Mouse (Mus musculus) right cerebral cortex, adult 18-20 months (tissue): Measurements from ENCODE around the gene Tmem161b.
"Not testable (repeated sequence)": the region's sequence is repeated elsewhere in the genome, so short reads cannot be mapped to it uniquely, and the experiment has no call there.

Experiments
- DNase-seq: peaks from one replicate; pipeline ENCODE4 v3.0.0; 2022; ENCODE audit warnings: mixed read lengths

The Tmem161b gene

GRCm38 (mm10) chr13:84221820-84222681, at the start of gene Tmem161b:
Gene Tmem161b (plus strand): TSS chr13:84222296.
- peak; percentile 92 for DNase-seq

GRCm38 (mm10) chr13:84185835-84186234, 36.3 kb upstream of the Tmem161b start:
- not testable (repeated sequence) for DNase-seq

GRCm38 (mm10) chr13:84192723-84193122, 29.4 kb upstream of the Tmem161b start:
- no peak for DNase-seq

- no peak for DNase-seq
These were observed 541 bp downstream of the Tmem161b start for GRCm38 (mm10) chr13:84222682-84222992.

GRCm38 (mm10) chr13:84223018-84223417, 922 bp downstream of the Tmem161b start:
- DNase-seq, result no peak

GRCm38 (mm10) chr13:84234019-84234418, 11.9 kb downstream of the Tmem161b start:
- no peak for DNase-seq

GRCm38 (mm10) chr13:84236768-84237167, 14.7 kb downstream of the Tmem161b start:
- no peak for DNase-seq

- DNase-seq, result no peak
These were observed 16.1 kb downstream of the Tmem161b start for GRCm38 (mm10) chr13:84238184-84238583.

GRCm38 (mm10) chr13:84248065-84248464, 26.0 kb downstream of the Tmem161b start:
- no peak for DNase-seq

GRCm38 (mm10) chr13:84251295-84251694, 29.2 kb downstream of the Tmem161b start:
- DNase-seq, result no peak

- no peak for DNase-seq
These were observed 33.0 kb downstream of the Tmem161b start for GRCm38 (mm10) chr13:84255047-84255446.

- DNase-seq, result not testable (repeated sequence)
These were observed 42.3 kb downstream of the Tmem161b start for GRCm38 (mm10) chr13:84264418-84264817.

GRCm38 (mm10) chr13:84276246-84276645, 54.1 kb downstream of the Tmem161b start:
- no peak for DNase-seq

- DNase-seq, result no peak
These were observed 58.3 kb downstream of the Tmem161b start for GRCm38 (mm10) chr13:84280352-84280751.

GRCm38 (mm10) chr13:84282966-84283365, 60.9 kb downstream of the Tmem161b start:
- no peak for DNase-seq

GRCm38 (mm10) chr13:84284764-84285558, 62.9 kb downstream of the Tmem161b start:
- DNase-seq, result no peak

GRCm38 (mm10) chr13:84285559-84285945, 63.5 kb downstream of the Tmem161b start:
- DNase-seq, result no peak

GRCm38 (mm10) chr13:84299445-84300053, 77.5 kb downstream of the Tmem161b start:
- DNase-seq, result no peak

GRCm38 (mm10) chr13:84343272-84343671, 121.2 kb downstream of the Tmem161b start:
- no peak for DNase-seq

GRCm38 (mm10) chr13:84343691-84344495, 121.8 kb downstream of the Tmem161b start:
- no peak for DNase-seq

- DNase-seq, result peak; percentile 26
These were observed 122.6 kb downstream of the Tmem161b start for GRCm38 (mm10) chr13:84344711-84345110.

GRCm38 (mm10) chr13:84345114-84345513, 123.0 kb downstream of the Tmem161b start:
- peak; percentile 18 for DNase-seq
